Mouse (Mus musculus) hindbrain, embryonic 15.5 days (tissue): ENCODE measurements around the gene Dct. TPM values are rescaled to one million over a fixed set of nuclear protein-coding genes. Genes with fewer than 3 reads are reported as not detected.

Experiments
- ATAC-seq: fragments of 200-750 bp; cut with Nextera tagmentation; 2 replicates; pipeline ENCODE4 v1.8.0; 2017; ENCODE audit warnings: low read depth, moderate number of reproducible peaks, moderate TSS enrichment; ENCODE audit not compliant: low FRiP score
- H3K27ac ChIP-seq: fragments of 300-500 bp; sonication (generic); replicated peaks from 2 replicates; pipeline ENCODE4 v1.5.1; 2015; ENCODE audit warnings: mild to moderate bottlenecking, inconsistent platforms
- H3K27me3 ChIP-seq: fragments of 300-500 bp; sonication (generic); 2 replicates; pipeline ENCODE4 v1.6.1; 2015; ENCODE audit warnings: control low read depth, inconsistent platforms
- H3K36me3 ChIP-seq: fragments of 300-500 bp; sonication (generic); 2 replicates; pipeline ENCODE4 v1.6.1; 2015; ENCODE audit warnings: control low read depth, inconsistent platforms
- H3K4me1 ChIP-seq: fragments of 300-500 bp; sonication (generic); replicated peaks from 2 replicates; pipeline ENCODE4 v1.6.1; 2015; ENCODE audit warnings: control low read depth, inconsistent platforms
- H3K4me2 ChIP-seq: fragments of 300-500 bp; sonication (generic); 2 replicates; pipeline ENCODE4 v1.6.1; 2015; ENCODE audit warnings: moderate library complexity, mild to moderate bottlenecking, inconsistent platforms
- H3K4me3 ChIP-seq: fragments of 300-500 bp; sonication (generic); 2 replicates; pipeline ENCODE4 v1.5.1; 2015; ENCODE audit warnings: mild to moderate bottlenecking, inconsistent platforms
- H3K9ac ChIP-seq: fragments of 300-500 bp; sonication (generic); 2 replicates; pipeline ENCODE4 v1.6.1; 2015; ENCODE audit warnings: inconsistent platforms
- H3K9me3 ChIP-seq: fragments of 300-500 bp; sonication (generic); 2 replicates; pipeline ENCODE4 v1.6.1; 2016; ENCODE audit warnings: control low read depth, inconsistent platforms
- WGBS: fragments of 180-500 bp; shearing (Covaris S2); methylation state at CpG from one replicate; pipeline ENCODE4 v1.1.7; 2015; 5-methylcytosine and 5-hydroxymethylcytosine counted together
- polyA plus RNA-seq: library from polyadenylated mRNA; unstranded; fragments of >200 nt; fragmentation: Nextera tagmentation; extraction: Ambion mirVana; gene quantifications from 2 replicates; pipeline ENCODE4 v1.2.1, GENCODE M21; 2015

Gene Dct
- polyA plus RNA-seq, 1 experiment from 2014 or later: 1.1 TPM

DNA sequence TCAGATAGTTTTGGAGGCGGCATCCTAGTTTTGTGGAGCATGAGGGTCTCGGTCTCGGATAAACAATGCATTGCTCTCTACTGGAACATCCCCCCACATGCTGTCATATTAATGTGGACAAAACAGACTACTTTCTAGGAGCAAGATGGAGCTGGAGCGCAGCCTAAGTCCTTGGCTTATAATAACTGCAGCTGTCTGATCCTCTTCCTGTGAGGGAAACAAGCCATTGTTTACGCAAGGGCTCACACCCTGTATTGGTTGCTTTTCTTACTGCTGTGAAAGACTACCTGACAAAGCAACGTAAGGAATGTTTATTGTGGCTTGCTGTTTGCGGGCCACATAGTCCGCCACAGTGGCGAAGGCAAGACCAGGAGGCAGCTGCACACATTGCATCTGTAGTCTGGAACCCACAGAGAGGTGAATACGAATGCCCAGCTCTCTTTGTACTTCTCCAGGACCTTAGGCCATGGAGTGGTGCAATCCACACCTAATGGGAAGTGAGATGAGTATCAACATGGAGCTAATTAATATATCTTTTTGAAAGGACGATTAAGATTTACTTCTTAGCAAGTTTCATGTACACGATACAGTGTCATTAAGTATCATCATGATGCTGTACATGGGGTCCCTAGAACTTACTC lies 17.5 kb upstream of the Dct start:
- Histone ChIP-seq H3K9ac (no peak overlapping the region), H3K27ac (no peak overlapping the region), H3K9me3 (no peaks in the 10 kb centered on the region), H3K36me3 (no peaks in the 10 kb centered on the region), H3K4me3 (no peak overlapping the region), H3K4me2 (no peak overlapping the region), H3K27me3 (no peaks in the 10 kb centered on the region), H3K4me1 (no peaks in the 10 kb centered on the region)
- 87% methylated on average over 12 of the region's 12 CpGs for WGBS
- no peak for ATAC-seq

DNA sequence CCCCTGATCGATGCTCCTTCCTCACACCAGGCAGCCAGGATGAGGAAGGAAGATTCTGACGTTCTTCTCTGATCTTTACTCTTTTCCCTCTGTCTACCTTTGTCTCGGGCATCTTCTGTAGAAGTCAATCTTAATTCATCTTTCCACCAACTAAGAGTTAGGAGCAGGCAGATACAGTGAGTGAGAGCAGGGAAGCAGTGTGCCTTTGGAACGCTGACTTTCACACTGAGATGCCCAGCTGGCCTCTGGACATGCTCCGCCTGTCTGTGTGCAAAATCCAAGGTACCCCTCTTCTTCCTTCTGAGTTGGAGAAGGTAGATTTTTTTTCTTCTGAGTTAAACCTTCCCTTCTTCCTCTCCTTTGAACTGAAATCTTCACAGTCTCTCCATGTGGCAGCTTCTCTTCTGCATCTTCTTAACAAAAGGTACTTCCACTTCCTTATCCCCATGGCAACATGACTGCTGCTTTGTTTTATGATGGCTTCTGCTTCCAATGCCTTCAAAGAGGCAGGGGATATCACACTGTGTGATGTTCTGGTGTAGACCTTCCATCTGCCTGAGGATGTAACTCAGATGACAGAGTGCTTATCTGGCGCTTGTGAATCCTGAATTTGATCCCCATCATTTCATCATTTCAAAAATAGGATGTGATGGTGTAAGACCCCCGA lies 9.9 kb upstream of the Dct start:
- no peaks in the 10 kb centered on the region for H3K9me3 ChIP-seq
- no peak for ATAC-seq
- no peak overlapping the region for H3K9ac ChIP-seq
- WGBS: 75% methylated on average over 7 of the region's 7 CpGs
- no peaks in the 10 kb centered on the region for H3K36me3 ChIP-seq
- peaks cover 6% of the 10 kb centered on the region; the same call in 1 of the 2 replicates for H3K4me1 ChIP-seq
- H3K27me3 ChIP-seq: no peaks in the 10 kb centered on the region
- no peak overlapping the region for H3K4me3 ChIP-seq
- H3K27ac ChIP-seq: no peak overlapping the region
- H3K4me2 ChIP-seq: no peak overlapping the region

DNA sequence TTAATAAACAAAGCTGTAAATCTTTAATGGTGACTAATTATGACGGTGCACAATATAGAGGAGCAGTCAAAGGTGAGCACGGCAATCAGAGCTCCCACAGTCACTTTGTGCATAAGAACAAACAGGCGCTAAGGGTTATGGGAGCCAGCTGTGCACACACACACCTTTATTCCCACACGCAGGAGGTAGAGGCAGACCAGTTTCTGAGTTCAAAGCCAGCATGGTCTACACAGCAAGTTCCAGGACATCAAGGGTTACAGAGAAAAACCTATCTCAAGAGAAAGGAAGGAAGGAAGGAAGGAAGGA lies 6.5 kb upstream of the Dct start:
- Histone ChIP-seq H3K9me3 (no peaks in the 10 kb centered on the region), H3K4me3 (no peak overlapping the region), H3K4me1 (peaks cover 6% of the 10 kb centered on the region; the same call in 1 of the 2 replicates), H3K4me2 (no peak overlapping the region), H3K9ac (no peak overlapping the region), H3K27me3 (peaks cover 7% of the 10 kb centered on the region; the same call in 1 of the 2 replicates), H3K36me3 (no peaks in the 10 kb centered on the region), H3K27ac (no peak overlapping the region)
- 88% methylated on average over 4 of the region's 4 CpGs for WGBS
- ATAC-seq: no peak

DNA sequence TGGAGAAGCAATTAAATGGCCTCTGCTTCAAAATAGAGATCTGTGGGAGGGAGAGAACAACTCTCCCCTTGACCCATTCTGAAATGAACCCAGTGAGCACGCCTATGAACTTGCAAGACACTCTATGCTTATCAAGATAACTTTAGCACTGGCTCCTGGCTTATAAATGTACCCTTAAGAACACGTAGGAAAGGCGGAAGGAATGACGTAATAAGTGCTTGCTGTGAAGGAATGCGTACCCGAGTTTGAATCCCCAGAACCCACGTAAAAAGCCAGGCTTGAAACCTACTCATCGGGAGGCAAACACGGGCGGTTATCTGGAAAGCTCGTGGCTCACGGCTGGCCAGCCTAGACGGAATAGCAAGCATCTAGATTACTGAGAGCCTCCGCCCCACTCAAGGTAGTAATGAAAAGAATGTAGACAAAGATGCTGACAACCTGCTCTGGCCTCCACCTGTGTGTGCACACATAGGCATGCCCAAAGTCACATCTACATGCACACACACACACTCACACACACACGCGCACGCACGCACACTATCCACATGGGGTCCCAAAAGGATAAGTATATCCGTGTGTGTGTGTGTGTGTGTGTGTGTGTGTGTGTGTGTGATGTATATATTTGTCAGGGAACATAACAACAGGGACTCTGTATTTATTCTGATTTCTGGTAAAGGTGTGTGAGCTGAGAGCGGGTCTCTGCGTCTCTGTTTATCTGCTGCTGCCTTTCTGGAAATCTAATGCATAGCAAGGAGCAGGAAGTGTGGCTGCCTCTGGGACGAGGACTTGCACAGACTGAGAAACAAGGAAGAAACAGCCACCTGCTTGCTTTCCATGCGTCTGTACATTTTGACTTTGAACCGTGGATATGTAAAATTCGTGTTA lies 5.9 kb upstream of the Dct start:
- Histone ChIP-seq H3K4me2 (no peak overlapping the region), H3K27ac (no peak overlapping the region), H3K9me3 (no peaks in the 10 kb centered on the region), H3K4me3 (no peak overlapping the region), H3K27me3 (peaks cover 7% of the 10 kb centered on the region; the same call in 1 of the 2 replicates), H3K9ac (no peak overlapping the region), H3K4me1 (peaks cover 6% of the 10 kb centered on the region; the same call in 1 of the 2 replicates), H3K36me3 (no peaks in the 10 kb centered on the region)
- ATAC-seq: no peak
- whole genome bisulfite sequencing: 89% methylated on average over 25 of the region's 25 CpGs

DNA sequence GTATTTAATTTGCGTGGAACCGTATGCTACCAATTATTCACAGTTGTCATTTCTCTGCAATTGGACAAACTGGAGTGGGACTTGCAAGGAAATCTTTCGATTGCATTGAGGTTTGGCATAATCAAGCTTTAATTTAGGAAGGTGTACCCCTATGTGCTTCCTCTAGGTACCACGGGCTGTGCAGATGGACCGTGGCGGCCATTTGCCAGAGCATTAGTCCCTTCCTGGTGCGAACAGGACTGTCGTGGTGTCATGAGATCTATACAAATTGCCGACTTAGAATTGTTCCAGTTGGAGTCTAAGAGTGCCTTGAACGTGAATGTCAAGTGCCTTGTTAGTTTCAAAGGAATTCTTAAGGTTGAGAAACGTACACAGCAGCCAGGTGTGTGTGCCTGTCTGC lies 726 bp upstream of the Dct start:
- peaks cover 12% of the 10 kb centered on the region; the same call in 1 of the 2 replicates for H3K4me1 ChIP-seq
- H3K36me3 ChIP-seq: no peaks in the 10 kb centered on the region
- no peak overlapping the region for H3K27ac ChIP-seq
- no peaks in the 10 kb centered on the region for H3K9me3 ChIP-seq
- 50% methylated on average over 11 of the region's 11 CpGs for WGBS
- H3K9ac ChIP-seq: no peak overlapping the region
- no peak overlapping the region for H3K4me3 ChIP-seq
- H3K27me3 ChIP-seq: peaks cover 13% of the 10 kb centered on the region; the same call in 1 of the 2 replicates
- 0 out of 2 replicates have a peak, but pooled peaks have one; percentile 3 for ATAC-seq
- no peak overlapping the region for H3K4me2 ChIP-seq

DNA sequence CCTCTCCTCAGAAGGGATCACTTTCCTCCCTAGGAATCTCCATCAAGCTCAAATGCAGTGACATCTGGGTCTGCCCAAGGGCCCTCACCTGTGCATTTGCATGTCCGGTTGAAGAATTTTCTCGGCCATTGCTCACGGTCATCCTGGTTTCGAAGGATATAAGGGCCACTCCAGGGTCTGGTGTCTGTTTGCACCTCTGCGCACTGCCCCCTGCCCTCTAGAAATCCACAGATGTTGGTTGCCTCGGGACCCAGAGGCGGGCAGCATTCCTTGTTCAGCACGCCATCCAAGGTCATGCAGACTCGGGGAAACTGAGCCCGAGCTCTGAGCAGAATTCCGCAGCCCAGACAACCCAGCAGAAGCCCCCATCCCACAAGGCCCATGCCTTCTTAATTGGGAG lies 648 bp downstream of the Dct start:
- peaks cover 12% of the 10 kb centered on the region; the same call in 1 of the 2 replicates for H3K27me3 ChIP-seq
- no peak overlapping the region for H3K4me3 ChIP-seq
- H3K9ac ChIP-seq: no peak overlapping the region
- 75% methylated on average over 11 of the region's 11 CpGs for WGBS
- H3K27ac ChIP-seq: no peak overlapping the region
- H3K4me2 ChIP-seq: no peak overlapping the region
- no peaks in the 10 kb centered on the region for H3K36me3 ChIP-seq
- H3K9me3 ChIP-seq: no peaks in the 10 kb centered on the region
- peaks cover 12% of the 10 kb centered on the region; the same call in 1 of the 2 replicates for H3K4me1 ChIP-seq
- ATAC-seq: no peak; the same call in 1 of the 2 replicates

DNA sequence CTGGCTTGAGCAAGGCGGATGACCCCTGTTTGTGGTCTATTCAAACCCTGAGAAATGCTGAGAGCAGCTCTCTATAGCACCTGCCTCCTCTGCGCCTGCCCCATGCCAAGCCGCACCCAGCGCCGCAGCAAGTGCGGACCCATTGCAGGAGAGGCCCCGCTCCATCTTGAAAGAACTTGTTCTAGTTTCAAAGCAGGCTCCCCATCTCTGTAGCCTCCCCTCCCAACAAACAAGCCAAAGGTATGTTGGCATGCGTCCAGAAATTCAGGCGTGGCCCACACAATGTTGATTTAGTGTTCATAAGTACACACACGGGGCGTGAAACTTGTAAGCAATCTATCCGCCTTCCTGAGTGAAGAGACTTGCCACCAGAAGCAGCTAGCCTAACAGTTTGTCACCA lies 1.1 kb downstream of the Dct start:
- Histone ChIP-seq H3K4me1 (peaks cover 12% of the 10 kb centered on the region; the same call in 1 of the 2 replicates), H3K36me3 (no peaks in the 10 kb centered on the region), H3K27me3 (peaks cover 12% of the 10 kb centered on the region; the same call in 1 of the 2 replicates), H3K4me2 (no peak overlapping the region), H3K9ac (no peak overlapping the region), H3K4me3 (no peak overlapping the region), H3K27ac (no peak overlapping the region), H3K9me3 (no peaks in the 10 kb centered on the region)
- 85% methylated on average over 12 of the region's 12 CpGs for WGBS
- no peak; the same call in 1 of the 2 replicates for ATAC-seq

DNA sequence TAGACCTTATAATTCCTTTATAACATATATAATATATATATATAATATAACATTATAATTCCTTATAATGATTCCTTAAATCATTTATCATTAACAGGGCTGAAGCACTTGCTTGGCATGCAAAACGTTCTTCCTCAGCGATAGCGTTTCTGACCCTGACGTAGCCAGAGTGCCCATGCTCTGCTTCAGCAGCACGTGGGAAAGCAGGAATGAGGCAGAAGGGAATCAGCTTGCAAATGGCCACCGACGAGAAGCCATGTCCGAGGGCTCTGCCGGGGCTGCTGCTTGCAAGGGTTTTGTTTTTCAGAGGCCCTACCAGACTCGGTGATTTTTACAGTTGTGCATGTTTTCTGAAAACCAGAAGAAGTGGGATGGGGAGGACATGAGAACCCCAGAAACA lies 1.6 kb downstream of the Dct start:
- Histone ChIP-seq H3K4me2 (no peak overlapping the region), H3K27me3 (peaks cover 12% of the 10 kb centered on the region; the same call in 1 of the 2 replicates)
- 55% methylated on average over 10 of the region's 10 CpGs for WGBS

DNA sequence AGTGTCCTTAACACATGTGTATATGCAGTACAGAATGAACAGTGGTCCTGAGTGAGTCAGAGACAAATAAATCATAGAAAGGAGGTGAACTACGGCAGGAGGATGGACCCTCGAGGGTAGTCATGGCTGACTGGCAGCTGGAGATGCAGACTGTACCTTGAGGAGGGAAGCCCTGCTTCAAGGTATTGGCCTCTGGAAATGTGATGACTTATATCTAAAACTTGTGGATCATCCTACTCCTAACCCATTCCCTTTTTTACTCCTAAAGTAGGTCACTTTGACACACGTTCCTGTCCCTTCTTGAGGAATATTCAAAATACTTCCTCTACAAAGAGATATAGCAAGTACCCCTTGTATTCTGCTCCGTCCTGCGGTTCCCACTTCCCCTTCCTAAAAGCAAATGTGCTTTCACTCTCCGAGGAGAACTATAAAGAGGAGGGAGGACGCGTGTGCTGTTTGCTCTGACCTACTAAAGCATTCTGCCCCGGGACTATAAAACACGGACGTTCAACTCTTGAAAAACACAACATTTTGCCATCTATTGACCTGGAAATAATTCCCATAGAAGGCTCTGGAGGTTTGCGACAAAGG lies 2.3 kb downstream of the Dct start:
- Histone ChIP-seq H3K4me3 (no peak overlapping the region), H3K36me3 (no peaks in the 10 kb centered on the region), H3K27ac (no peak overlapping the region), H3K9ac (no peak overlapping the region), H3K27me3 (peaks cover 12% of the 10 kb centered on the region; the same call in 1 of the 2 replicates), H3K9me3 (no peaks in the 10 kb centered on the region), H3K4me1 (peaks cover 12% of the 10 kb centered on the region; the same call in 1 of the 2 replicates), H3K4me2 (peak overlapping the region; percentile 24; the same call in 1 of the 2 replicates)
- WGBS: 49% methylated on average over 12 of the region's 12 CpGs
- no peak for ATAC-seq

More for the DNA sequence above, 1.6 kb downstream of the Dct start:
- Histone ChIP-seq H3K27ac (no peak overlapping the region), H3K4me3 (no peak overlapping the region), H3K9me3 (no peaks in the 10 kb centered on the region), H3K9ac (no peak overlapping the region), H3K4me1 (peaks cover 12% of the 10 kb centered on the region; the same call in 1 of the 2 replicates), H3K36me3 (no peaks in the 10 kb centered on the region)
- ATAC-seq: no peak

DNA sequence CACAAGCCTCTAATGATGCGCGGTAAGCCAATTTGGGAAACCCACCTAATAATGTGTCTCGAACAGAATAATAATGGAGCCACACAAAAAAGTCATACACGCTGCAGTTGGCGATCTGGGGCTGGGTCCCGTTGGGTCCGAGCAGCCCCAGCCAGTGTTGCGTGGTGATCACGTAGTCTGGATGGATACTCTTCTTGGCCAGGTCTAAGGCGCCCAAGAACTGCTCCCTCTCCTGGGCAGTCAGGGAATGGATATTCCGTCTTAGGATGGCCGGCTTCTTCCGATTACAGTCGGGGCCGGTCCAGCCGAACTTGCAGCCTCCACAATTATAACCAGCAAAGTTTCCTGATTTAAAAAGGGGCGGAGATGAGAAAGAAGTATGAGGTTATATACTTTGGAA lies 9.1 kb downstream of the Dct start:
- 79% methylated on average over 17 of the region's 17 CpGs for WGBS
- ATAC-seq: no peak

DNA sequence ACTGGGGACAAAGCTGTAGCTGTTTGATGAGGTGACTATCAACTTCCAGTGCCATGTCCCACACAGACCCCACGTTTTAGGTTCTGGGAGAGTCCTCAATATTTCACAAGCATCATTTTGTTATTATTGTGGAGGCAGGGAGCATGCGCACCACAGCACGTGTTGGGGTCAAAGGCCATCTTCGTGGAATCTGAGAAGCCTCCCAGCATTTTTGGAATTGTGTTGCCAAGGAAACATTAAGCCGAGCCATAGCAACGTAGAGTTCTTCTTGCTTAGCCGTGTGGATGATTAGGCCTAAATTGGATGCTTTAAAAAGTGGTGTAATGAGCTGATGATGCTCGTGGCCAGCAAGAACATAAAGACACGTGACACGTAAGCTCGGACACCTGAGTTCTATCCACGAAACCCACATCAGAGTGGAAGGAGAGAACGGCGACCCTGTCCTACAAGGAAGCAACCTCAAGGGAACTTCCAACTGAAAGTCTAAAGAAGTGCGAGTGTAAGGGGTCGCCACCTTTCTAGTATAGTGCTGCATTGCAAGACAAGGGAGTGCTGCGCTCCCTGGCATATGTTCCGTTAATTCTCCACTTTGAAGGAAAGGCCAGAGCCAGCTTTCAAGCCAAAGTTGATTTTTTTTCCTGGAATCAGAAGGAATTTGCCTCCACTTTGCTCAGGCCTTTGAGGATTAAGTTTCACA lies 9.8 kb downstream of the Dct start:
- no peak overlapping the region for H3K9ac ChIP-seq
- no peaks in the 10 kb centered on the region for H3K36me3 ChIP-seq
- ATAC-seq: no peak
- no peak overlapping the region for H3K4me2 ChIP-seq
- peaks cover 2% of the 10 kb centered on the region; the same call in 1 of the 2 replicates for H3K27me3 ChIP-seq
- H3K4me3 ChIP-seq: no peak overlapping the region
- no peaks in the 10 kb centered on the region for H3K9me3 ChIP-seq
- WGBS: 63% methylated on average over 18 of the region's 18 CpGs
- H3K4me1 ChIP-seq: no peaks in the 10 kb centered on the region
- no peak overlapping the region for H3K27ac ChIP-seq

More for the DNA sequence above, 9.1 kb downstream of the Dct start:
- Histone ChIP-seq H3K36me3 (no peaks in the 10 kb centered on the region), H3K27me3 (peaks cover 2% of the 10 kb centered on the region; the same call in 1 of the 2 replicates), H3K9me3 (no peaks in the 10 kb centered on the region), H3K4me1 (no peaks in the 10 kb centered on the region), H3K9ac (no peak overlapping the region), H3K27ac (no peak overlapping the region), H3K4me2 (no peak overlapping the region), H3K4me3 (no peak overlapping the region)
